Mouse (Mus musculus) myocyte (in vitro differentiated cells): Measurements from ENCODE around the gene Hoxb2. TPM values are rescaled to one million over a fixed set of nuclear protein-coding genes. Genes with fewer than 3 reads are reported as not detected.

ENCODE experiments used
- H3K27me3 ChIP-seq: one replicate; pipeline ENCODE4 v1.6.1; 2011; ENCODE audit not compliant: control insufficient read depth, insufficient read depth, insufficient read length
- H3K36me3 ChIP-seq: one replicate; pipeline ENCODE4 v1.6.1; 2011; ENCODE audit not compliant: control insufficient read depth, insufficient read depth
- H3K4me2 ChIP-seq: one replicate; pipeline ENCODE4 v1.6.1; 2011; ENCODE audit warnings: low read depth, control low read depth
- H3K4me3 ChIP-seq: one replicate; pipeline ENCODE4 v1.5.1; 2011; ENCODE audit warnings: mild to moderate bottlenecking, control low read depth, moderate library complexity
- H3K79me2 ChIP-seq: one replicate; pipeline ENCODE4 v1.6.1; 2011; ENCODE audit not compliant: control insufficient read depth, insufficient read depth
- H3ac ChIP-seq: one replicate; pipeline ENCODE4 v1.6.1; 2011; ENCODE audit not compliant: control insufficient read depth, insufficient read length
- CEBPB ChIP-seq: IDR thresholded peaks from 2 replicates; pipeline ENCODE4 v1.6.1; 2011; ENCODE audit warnings: mild to moderate bottlenecking, moderate library complexity; ENCODE audit not compliant: poor library complexity, insufficient read depth, severe bottlenecking
- E2F4 ChIP-seq: IDR thresholded peaks from one replicate; pipeline ENCODE4 v1.6.1; 2011; ENCODE audit warnings: mild to moderate bottlenecking, control low read depth, moderate library complexity; ENCODE audit not compliant: insufficient read depth
- MAX ChIP-seq: IDR thresholded peaks from one replicate; pipeline ENCODE4 v1.6.1; 2011; ENCODE audit warnings: low read depth, mild to moderate bottlenecking, control low read depth
- MYOD1 ChIP-seq, 3 experiments: IDR thresholded peaks; one replicate each; pipeline ENCODE4 v1.6.1; 2011; ENCODE audit warnings: control low read depth in 2 of 3, low read depth in 2 of 3, mild to moderate bottlenecking in 2 of 3, moderate library complexity in 1 of 3; ENCODE audit not compliant: insufficient read length in 2 of 3, control insufficient read depth in 1 of 3
- MYOG ChIP-seq, 3 experiments: IDR thresholded peaks; one replicate each; pipeline ENCODE4 v1.6.1; 2011; ENCODE audit warnings: control low read depth in 2 of 3, low read depth in 2 of 3, mild to moderate bottlenecking in 2 of 3; ENCODE audit not compliant: insufficient read length in 2 of 3, control insufficient read depth in 1 of 3, insufficient read depth in 1 of 3
- POLR2A ChIP-seq: IDR thresholded peaks from one replicate; pipeline ENCODE4 v1.6.1; 2011; ENCODE audit warnings: low read depth, mild to moderate bottlenecking, control low read depth, moderate library complexity; ENCODE audit not compliant: insufficient read length
- POLR2AphosphoS2 ChIP-seq: IDR thresholded peaks from one replicate; pipeline ENCODE4 v1.6.1; 2011; ENCODE audit warnings: low read depth, control low read depth; ENCODE audit not compliant: insufficient read length
- REST ChIP-seq: IDR thresholded peaks from one replicate; pipeline ENCODE4 v1.6.1; 2011; ENCODE audit warnings: mild to moderate bottlenecking, control low read depth, moderate library complexity; ENCODE audit not compliant: insufficient read depth, insufficient read length
- SRF ChIP-seq: IDR thresholded peaks from one replicate; pipeline ENCODE4 v1.6.1; 2011; ENCODE audit warnings: low read depth; ENCODE audit not compliant: control insufficient read depth, insufficient read length
- TCF12 ChIP-seq: IDR thresholded peaks from one replicate; pipeline ENCODE4 v1.6.1; 2011; ENCODE audit warnings: mild to moderate bottlenecking, control low read depth; ENCODE audit not compliant: poor library complexity, insufficient read depth, severe bottlenecking
- TCF3 ChIP-seq: IDR thresholded peaks from one replicate; pipeline ENCODE4 v1.6.1; 2011; ENCODE audit warnings: low read depth, control low read depth; ENCODE audit not compliant: insufficient read length
- USF1 ChIP-seq: IDR thresholded peaks from one replicate; pipeline ENCODE4 v1.6.1; 2011; ENCODE audit warnings: low read depth, mild to moderate bottlenecking, control low read depth, moderate library complexity
- polyA plus RNA-seq: library from polyadenylated mRNA; unstranded; fragments of >200 nt; fragmentation: generic; extraction: Trizol; gene quantifications from one replicate; pipeline ENCODE4 v1.2.1, GENCODE M21; 2012; ENCODE audit warnings: missing spikeins

Gene Hoxb2
- polyA plus RNA-seq, 1 experiment, result not detected

DNA sequence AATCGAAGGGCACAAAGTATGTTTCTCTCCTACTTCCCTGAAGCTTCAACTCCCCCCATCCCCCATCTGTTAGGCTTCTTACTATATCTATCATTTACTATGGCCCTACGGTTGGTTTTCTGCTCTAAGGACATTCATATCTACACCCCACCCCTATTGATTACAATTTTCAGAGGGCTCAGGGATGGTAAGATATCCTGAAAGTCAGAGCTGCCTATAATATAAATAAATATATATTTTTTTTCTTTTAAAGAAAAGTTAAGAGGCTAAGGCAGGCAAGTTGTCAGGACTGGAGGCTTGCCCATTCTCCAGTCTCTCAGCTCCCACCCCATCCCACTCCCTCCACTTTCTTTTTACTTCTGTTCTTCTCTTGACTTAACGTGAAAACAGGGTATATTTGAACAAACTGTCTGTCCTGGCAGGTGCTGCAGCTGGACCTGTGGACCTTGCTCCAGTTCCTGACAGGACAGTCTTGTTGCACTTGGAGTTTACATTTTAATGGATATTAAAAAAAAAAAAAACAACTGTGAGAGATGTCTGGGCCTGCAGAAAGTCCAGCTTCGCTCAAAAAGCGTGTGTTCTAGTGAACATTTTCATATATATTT lies 3.3 kb upstream of the Hoxb2 start:
- H3K36me3 ChIP-seq, result no peaks in the 10 kb centered on the region
- H3K4me2 ChIP-seq, result no peak overlapping the region
- H3K4me3 ChIP-seq, result no peak overlapping the region
- TF ChIP-seq REST (no peak), MYOD1 (IDR thresholded peaks at IDR 0.05; ENCODE audit: control insufficient read depth in 1 of 3, insufficient read length in 2 of 3, low read depth in 2 of 3) (no peak), POLR2A (no peak), USF1 (no peak), POLR2AphosphoS2 (no peak), TCF3 (no peak), CEBPB (no peak), MYOG (IDR thresholded peaks at IDR 0.05; ENCODE audit: control insufficient read depth in 1 of 3, insufficient read depth in 1 of 3, insufficient read length in 2 of 3, low read depth in 2 of 3) (no peak), E2F4 (no peak), MAX (no peak)
- no peaks in the 10 kb centered on the region for H3K79me2 ChIP-seq
- no peak overlapping the region for H3ac ChIP-seq
- H3K27me3 ChIP-seq, result peaks cover 56% of the 10 kb centered on the region

DNA sequence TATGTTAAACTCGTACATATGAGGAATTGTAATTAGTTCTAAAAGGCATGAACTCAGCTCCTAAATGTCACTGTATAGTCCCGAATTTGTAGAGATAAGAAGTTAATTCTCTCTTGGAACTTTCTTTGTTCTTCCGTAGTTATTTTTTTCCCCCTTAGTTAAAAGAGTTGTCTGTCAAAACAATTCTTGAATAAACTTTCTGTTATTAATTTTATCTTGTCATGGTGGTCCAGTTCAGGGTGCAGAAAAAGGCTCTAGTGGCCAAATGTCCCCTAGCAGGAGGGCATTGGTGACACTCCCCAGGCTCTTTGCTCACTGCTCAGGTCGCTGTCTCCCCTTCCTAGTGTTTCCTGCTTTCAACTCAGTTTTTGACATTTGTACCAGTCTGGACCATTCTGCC lies 2.6 kb upstream of the Hoxb2 start:
- no peaks in the 10 kb centered on the region for H3K79me2 ChIP-seq
- TF ChIP-seq MAX, result no peak
- no peak for TF ChIP-seq MYOG (IDR thresholded peaks at IDR 0.05; ENCODE audit: control insufficient read depth in 1 of 3, insufficient read depth in 1 of 3, insufficient read length in 2 of 3, low read depth in 2 of 3)
- TF ChIP-seq MYOD1 (IDR thresholded peaks at IDR 0.05; ENCODE audit: control insufficient read depth in 1 of 3, insufficient read length in 2 of 3, low read depth in 2 of 3), result no peak
- no peak for TF ChIP-seq TCF3
- no peak for TF ChIP-seq TCF12
- TF ChIP-seq SRF, result no peak
- TF ChIP-seq POLR2A, result no peak
- TF ChIP-seq USF1, result no peak
- no peak for TF ChIP-seq CEBPB
- no peak for TF ChIP-seq POLR2AphosphoS2
- TF ChIP-seq E2F4, result no peak
- no peak for TF ChIP-seq REST
- H3K4me2 ChIP-seq, result no peak overlapping the region
- H3K27me3 ChIP-seq, result peaks cover 61% of the 10 kb centered on the region
- no peak overlapping the region for H3ac ChIP-seq
- H3K4me3 ChIP-seq, result no peak overlapping the region
- no peaks in the 10 kb centered on the region for H3K36me3 ChIP-seq

DNA sequence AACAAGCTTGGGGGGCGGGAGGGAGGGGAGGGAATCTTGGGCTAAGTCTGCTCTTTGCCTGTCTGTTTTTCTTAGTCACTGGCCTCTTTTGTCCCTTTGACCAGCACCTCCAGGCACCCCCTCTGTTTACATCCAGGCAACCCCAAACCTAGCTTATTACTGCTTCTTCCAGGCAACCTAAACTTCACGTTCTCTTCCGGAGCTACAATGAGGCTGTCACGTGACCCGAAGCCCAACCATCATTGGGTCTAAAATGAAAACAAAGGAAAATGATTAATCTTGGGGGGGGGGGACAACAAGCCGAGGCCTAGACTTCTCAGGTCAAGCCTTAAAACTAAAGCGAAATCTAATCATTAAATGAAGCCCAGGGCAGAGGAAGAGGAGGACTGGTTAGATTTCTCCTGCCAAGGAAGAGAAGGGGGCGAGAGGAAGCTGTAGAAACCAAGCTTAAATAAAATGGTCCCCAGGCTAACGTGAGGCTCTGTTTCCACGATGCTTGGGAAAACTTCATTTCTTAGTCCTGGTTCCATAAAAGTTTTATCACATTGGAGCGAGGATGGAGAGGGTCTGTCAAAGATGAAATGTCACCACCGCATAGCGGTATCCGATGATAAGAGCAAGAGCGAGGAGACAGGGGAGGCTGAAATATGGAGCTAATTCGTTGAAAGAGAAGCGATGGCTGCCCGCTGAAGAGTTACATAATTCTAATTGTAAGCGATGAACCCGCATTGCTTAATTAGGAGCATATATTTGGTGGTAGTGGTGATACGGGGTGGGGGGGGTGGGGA lies 2.0 kb upstream of the Hoxb2 start:
- no peak overlapping the region for H3K4me3 ChIP-seq
- H3ac ChIP-seq, result no peak overlapping the region
- H3K27me3 ChIP-seq, result peaks cover 63% of the 10 kb centered on the region
- peak; percentile 52 for TF ChIP-seq USF1
- no peak for TF ChIP-seq REST
- H3K36me3 ChIP-seq, result no peaks in the 10 kb centered on the region
- no peak overlapping the region for H3K4me2 ChIP-seq
- H3K79me2 ChIP-seq, result no peaks in the 10 kb centered on the region

DNA sequence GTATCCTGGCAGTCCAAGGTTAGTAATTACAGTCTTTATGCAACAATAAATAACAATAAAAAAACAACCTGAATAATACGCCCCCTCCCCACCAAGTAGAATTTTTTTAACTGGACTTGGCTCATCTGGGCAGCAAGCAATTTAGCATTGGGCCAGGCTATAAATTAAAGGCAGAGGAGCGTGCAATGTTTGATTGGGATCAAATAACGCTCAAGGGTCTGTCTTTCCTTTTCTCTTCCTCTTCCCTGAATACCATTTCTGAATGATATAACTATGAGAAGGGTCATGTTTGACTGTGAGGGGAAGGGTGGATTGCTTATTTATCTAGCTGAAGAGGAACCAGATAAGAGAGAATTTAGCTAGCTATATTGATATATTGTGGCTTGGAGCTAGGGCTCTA lies 1.3 kb upstream of the Hoxb2 start:
- Histone ChIP-seq H3K4me2 (no peak overlapping the region), H3K36me3 (no peaks in the 10 kb centered on the region), H3K79me2 (no peaks in the 10 kb centered on the region), H3ac (no peak overlapping the region), H3K27me3 (peaks cover 61% of the 10 kb centered on the region), H3K4me3 (no peak overlapping the region)
- TF ChIP-seq USF1, result no peak
- TF ChIP-seq MYOG (IDR thresholded peaks at IDR 0.05; ENCODE audit: control insufficient read depth in 1 of 3, insufficient read depth in 1 of 3, insufficient read length in 2 of 3, low read depth in 2 of 3), result no peak
- no peak for TF ChIP-seq CEBPB
- no peak for TF ChIP-seq POLR2AphosphoS2
- TF ChIP-seq MYOD1 (IDR thresholded peaks at IDR 0.05; ENCODE audit: control insufficient read depth in 1 of 3, insufficient read length in 2 of 3, low read depth in 2 of 3), result no peak
- no peak for TF ChIP-seq TCF12
- no peak for TF ChIP-seq SRF
- TF ChIP-seq POLR2A, result no peak

DNA sequence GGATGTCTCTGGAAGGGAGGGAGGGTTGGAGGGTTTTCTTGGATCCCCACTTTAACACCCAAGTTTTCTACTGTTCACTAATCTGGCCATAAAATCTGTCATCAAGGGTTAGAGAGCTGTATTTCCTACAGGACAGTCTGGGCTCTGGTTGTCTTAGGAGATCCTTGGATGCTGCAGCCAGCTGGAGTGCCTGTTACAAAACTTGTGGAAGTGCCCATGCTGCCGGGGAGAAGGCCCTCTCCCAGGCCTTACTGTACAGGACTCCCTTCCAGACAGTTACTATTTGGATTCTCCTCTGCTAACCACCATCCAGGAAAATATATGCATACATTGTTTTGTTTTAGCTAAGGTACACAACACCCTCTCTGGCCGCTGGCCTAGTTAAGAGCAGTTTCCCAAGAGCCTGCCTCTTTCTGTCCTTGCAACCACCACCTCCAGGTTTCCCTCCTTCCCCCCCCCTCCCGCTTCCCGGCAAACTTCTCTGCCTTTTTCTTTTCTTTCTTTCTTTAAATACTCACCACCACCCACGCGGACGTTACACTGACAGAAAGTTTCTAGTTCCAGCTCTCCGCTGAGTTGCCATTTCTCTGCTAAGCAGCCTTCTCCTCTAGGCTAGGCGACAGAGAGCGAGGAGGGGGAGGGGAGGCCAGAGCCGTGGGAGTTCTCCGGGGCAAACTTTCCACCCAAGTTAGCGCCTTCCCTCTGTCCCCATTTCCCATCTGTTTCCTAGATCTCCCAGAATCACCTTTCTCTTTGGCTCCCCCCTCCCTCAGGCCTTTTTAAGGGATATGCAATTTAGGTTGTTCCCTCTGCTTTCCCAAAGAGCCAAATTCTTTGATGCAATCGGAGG lies 609 bp upstream of the Hoxb2 start:
- Histone ChIP-seq H3K79me2 (no peaks in the 10 kb centered on the region), H3K4me3 (no peak overlapping the region), H3ac (no peak overlapping the region), H3K27me3 (peaks cover 61% of the 10 kb centered on the region), H3K36me3 (no peaks in the 10 kb centered on the region), H3K4me2 (no peak overlapping the region)
- TF ChIP-seq TCF12, result no peak
- no peak for TF ChIP-seq SRF
- no peak for TF ChIP-seq MYOG (IDR thresholded peaks at IDR 0.05; ENCODE audit: control insufficient read depth in 1 of 3, insufficient read depth in 1 of 3, insufficient read length in 2 of 3, low read depth in 2 of 3)
- no peak for TF ChIP-seq CEBPB
- TF ChIP-seq POLR2A, result no peak
- no peak for TF ChIP-seq E2F4
- no peak for TF ChIP-seq POLR2AphosphoS2
- TF ChIP-seq REST, result no peak
- no peak for TF ChIP-seq MAX
- no peak for TF ChIP-seq USF1
- TF ChIP-seq MYOD1 (IDR thresholded peaks at IDR 0.05; ENCODE audit: control insufficient read depth in 1 of 3, insufficient read length in 2 of 3, low read depth in 2 of 3), result no peak
- TF ChIP-seq TCF3, result no peak
